Mouse (Mus musculus) C2C12 (cell line): ENCODE data around the gene Cpne6. TPM values are rescaled to one million over a fixed set of nuclear protein-coding genes. Genes with fewer than 3 reads are reported as not detected.

ENCODE experiments used
- H3K27me3 ChIP-seq: one replicate; pipeline ENCODE4 v1.6.1; 2011; ENCODE audit not compliant: control insufficient read depth, insufficient read depth, insufficient read length
- H3K36me3 ChIP-seq: one replicate; pipeline ENCODE4 v1.6.1; 2011; ENCODE audit not compliant: control insufficient read depth, insufficient read depth
- H3K4me3 ChIP-seq: one replicate; pipeline ENCODE4 v1.5.1; 2011; ENCODE audit warnings: mild to moderate bottlenecking, control low read depth; ENCODE audit not compliant: poor library complexity, insufficient read depth, severe bottlenecking
- H3K79me2 ChIP-seq: one replicate; pipeline ENCODE4 v1.6.1; 2011; ENCODE audit not compliant: control insufficient read depth, insufficient read depth
- H3K79me3 ChIP-seq: one replicate; pipeline ENCODE4 v1.6.1; 2011; ENCODE audit warnings: low read depth, control low read depth
- H3ac ChIP-seq: one replicate; pipeline ENCODE3; 2011; ENCODE audit warnings: low read depth; ENCODE audit not compliant: control insufficient read depth, insufficient read length
- CEBPB ChIP-seq: IDR thresholded peaks from one replicate; pipeline ENCODE4 v1.6.1; 2011; ENCODE audit warnings: low read depth, mild to moderate bottlenecking, control low read depth, moderate library complexity
- CTCF ChIP-seq: IDR thresholded peaks from one replicate; pipeline ENCODE4 v1.5.1; 2011; ENCODE audit not compliant: control insufficient read depth, insufficient read depth, insufficient read length
- FOSL1 ChIP-seq: IDR thresholded peaks from one replicate; pipeline ENCODE4 v1.8.0; 2011; ENCODE audit warnings: mild to moderate bottlenecking, low read length; ENCODE audit not compliant: poor library complexity, insufficient read depth, severe bottlenecking
- MAX ChIP-seq: IDR thresholded peaks from one replicate; pipeline ENCODE4 v1.6.1; 2011; ENCODE audit warnings: mild to moderate bottlenecking, control low read depth
- MYOD1 ChIP-seq: IDR thresholded peaks from one replicate; pipeline ENCODE4 v1.6.1; 2011; ENCODE audit warnings: low read depth; ENCODE audit not compliant: control insufficient read depth, insufficient read length
- MYOG ChIP-seq: IDR thresholded peaks from one replicate; pipeline ENCODE4 v1.6.1; 2011; ENCODE audit not compliant: control insufficient read depth, insufficient read length; ENCODE audit errors: extremely low read depth
- USF1 ChIP-seq: IDR thresholded peaks from one replicate; pipeline ENCODE4 v1.6.1; 2011; ENCODE audit warnings: low read depth, mild to moderate bottlenecking, control low read depth, moderate library complexity
- polyA plus RNA-seq: library from polyadenylated mRNA; unstranded; fragments of >200 nt; fragmentation: generic; extraction: Trizol; gene quantifications from one replicate; pipeline ENCODE4 v1.2.1, GENCODE M21; 2012; ENCODE audit warnings: missing spikeins

Cpne6 gene
- polyA plus RNA-seq, 1 experiment = not detected

DNA sequence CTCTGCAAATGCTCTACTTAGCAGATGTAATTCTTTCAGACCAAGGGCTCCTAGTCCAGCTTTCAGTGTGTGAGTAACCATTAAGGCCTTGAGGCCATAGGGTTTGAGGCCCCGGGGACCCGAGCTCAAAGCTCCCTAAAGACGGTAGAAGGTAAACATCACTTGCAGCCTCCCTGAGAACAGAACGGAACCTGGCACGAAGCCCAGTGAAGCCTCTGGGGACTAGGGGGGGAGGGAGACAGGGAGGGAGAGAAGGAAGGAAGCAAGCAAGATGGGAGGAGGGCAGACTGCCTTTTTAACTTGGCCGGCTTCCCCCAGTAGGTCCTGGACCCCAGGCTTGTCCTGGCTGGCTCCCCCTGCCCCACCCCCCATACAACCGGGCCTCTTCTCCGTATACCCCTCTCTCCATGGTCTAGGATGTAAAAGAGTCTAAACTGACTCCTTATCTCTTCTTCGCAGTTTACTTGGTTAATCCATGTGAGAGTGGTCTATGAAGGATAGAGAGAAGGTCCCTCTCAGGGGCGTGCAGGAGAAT, 30.6 kb downstream of the Cpne6 start:
- no peaks in the 10 kb centered on the region for H3K27me3 ChIP-seq
- no peak for TF ChIP-seq USF1
- TF ChIP-seq MYOG = no peak
- TF ChIP-seq MAX = no peak
- TF ChIP-seq CEBPB = no peak
- TF ChIP-seq CTCF = no peak
- TF ChIP-seq FOSL1 = no peak
- no peak for TF ChIP-seq MYOD1
- peaks cover 20% of the 10 kb centered on the region for H3K79me2 ChIP-seq

DNA sequence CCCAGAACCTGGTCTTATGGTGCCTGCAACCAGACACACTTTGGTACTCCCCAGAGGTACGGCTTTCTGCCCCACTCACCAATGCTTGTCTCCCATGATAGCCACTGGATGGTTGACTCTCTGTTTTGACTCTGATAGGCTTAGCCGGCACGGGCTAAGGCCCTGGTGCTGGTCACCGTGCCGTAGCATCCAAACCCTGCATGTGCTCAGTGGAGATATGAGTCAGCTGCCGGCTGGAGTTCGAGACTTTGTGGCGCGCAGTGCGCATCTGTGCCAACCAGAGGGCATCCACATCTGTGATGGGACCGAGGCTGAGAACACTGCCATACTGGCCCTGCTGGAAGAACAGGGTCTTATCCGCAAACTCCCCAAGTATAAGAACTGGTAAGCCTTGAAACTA, 32.0 kb downstream of the Cpne6 start:
- H3ac ChIP-seq = no peak overlapping the region
- H3K4me3 ChIP-seq = no peak overlapping the region
- no peak for TF ChIP-seq CEBPB
- H3K27me3 ChIP-seq = no peaks in the 10 kb centered on the region
- peaks cover 20% of the 10 kb centered on the region for H3K79me2 ChIP-seq
- H3K79me3 ChIP-seq = no peaks in the 10 kb centered on the region
- peaks cover 34% of the 10 kb centered on the region for H3K36me3 ChIP-seq

More for the DNA sequence above, 30.6 kb downstream of the Cpne6 start:
- no peaks in the 10 kb centered on the region for H3K79me3 ChIP-seq
- H3K4me3 ChIP-seq = peak overlapping the region; percentile 50
- peaks cover 27% of the 10 kb centered on the region for H3K36me3 ChIP-seq
- peak overlapping the region; percentile 81 for H3ac ChIP-seq

- no peak for TF ChIP-seq MAX
- no peak for TF ChIP-seq FOSL1
- TF ChIP-seq CEBPB = no peak
- TF ChIP-seq CTCF = no peak
- no peak for TF ChIP-seq MYOG
- TF ChIP-seq MYOD1 = no peak
- no peak for TF ChIP-seq USF1
- Histone ChIP-seq H3ac (no peak overlapping the region), H3K79me2 (peaks cover 20% of the 10 kb centered on the region), H3K4me3 (no peak overlapping the region), H3K27me3 (no peaks in the 10 kb centered on the region), H3K36me3 (peaks cover 53% of the 10 kb centered on the region), H3K79me3 (no peaks in the 10 kb centered on the region)
Observed at GRCm38 (mm10) chr14:55544334-55544733, 34.1 kb downstream of the Cpne6 start.

DNA sequence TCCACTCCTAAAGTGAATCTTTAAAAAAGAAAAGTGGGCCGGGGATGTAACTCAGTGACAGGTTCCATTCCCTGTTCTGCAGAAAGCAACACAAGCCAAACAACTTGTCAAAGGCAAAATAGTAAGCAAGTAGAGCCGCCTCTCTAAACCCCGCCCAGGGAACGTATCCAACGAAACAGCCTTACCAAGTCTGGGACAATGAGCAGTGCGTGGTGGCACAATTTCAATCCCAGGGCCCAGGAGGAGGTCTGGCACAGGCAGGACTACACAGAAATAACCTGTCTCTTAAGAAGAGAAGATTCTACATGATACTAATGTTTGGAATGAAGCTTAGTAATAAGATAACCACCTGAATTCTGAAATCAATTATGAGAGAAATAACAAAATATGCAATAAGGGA, 39.9 kb downstream of the Cpne6 start:
- peaks cover 44% of the 10 kb centered on the region for H3K36me3 ChIP-seq
- no peak for TF ChIP-seq CTCF
- no peak for TF ChIP-seq FOSL1
- no peak for TF ChIP-seq MYOG
- no peak for TF ChIP-seq USF1
- no peak for TF ChIP-seq MAX
- TF ChIP-seq CEBPB = no peak
- no peak for TF ChIP-seq MYOD1

DNA sequence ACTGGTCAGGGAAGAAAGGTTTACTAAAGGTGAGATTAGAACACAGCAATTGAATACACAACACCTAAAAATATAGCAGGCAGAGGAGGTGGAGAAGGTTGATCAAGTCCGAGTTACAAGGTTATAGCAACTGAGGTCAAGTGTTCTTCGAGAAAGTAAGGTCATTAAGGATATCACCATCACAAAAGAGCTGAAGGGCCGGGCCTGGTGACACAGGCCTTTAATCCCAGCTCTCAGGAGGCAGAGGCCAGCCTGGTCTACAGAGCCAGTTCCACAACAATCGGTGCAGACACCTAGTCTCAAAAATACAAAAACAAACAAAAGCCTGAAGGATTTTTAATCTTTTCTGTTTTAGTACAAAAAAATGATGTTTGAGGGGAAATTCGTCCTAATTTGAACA, 41.1 kb downstream of the Cpne6 start:
- no peaks in the 10 kb centered on the region for H3K27me3 ChIP-seq
- peaks cover 34% of the 10 kb centered on the region for H3K36me3 ChIP-seq
- H3K79me3 ChIP-seq = no peaks in the 10 kb centered on the region
- H3K4me3 ChIP-seq = no peak overlapping the region
- no peak for TF ChIP-seq MYOG
- TF ChIP-seq MAX = no peak
- TF ChIP-seq CEBPB = no peak
- H3K79me2 ChIP-seq = no peaks in the 10 kb centered on the region
- H3ac ChIP-seq = no peak overlapping the region

More for the DNA sequence above, 39.9 kb downstream of the Cpne6 start:
- no peaks in the 10 kb centered on the region for H3K79me3 ChIP-seq
- H3K79me2 ChIP-seq = no peaks in the 10 kb centered on the region
- H3ac ChIP-seq = no peak overlapping the region
- H3K4me3 ChIP-seq = no peak overlapping the region
- H3K27me3 ChIP-seq = no peaks in the 10 kb centered on the region

DNA sequence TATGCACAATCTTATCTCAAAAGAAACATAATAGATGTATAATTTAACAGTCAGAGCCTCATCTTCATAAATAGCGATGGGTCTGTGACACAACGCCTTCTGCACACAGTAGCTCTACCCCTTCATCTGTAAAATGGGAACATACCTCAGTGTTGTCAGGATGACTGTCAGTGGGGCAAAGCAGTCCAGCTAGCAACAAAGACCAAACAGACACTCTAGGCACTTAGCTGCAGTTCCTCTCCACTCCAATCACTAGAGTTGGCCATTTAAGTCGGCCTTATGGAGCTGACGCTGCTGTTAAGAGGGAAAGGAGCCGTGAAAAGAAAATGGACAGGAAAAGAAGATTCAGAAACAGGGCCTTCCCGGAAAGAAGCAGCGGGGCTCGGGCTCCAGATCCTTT, 41.5 kb downstream of the Cpne6 start:
- TF ChIP-seq CEBPB (no peak), FOSL1 (no peak), MYOD1 (no peak), USF1 (no peak), MAX (no peak), MYOG (no peak), CTCF (no peak)
- Histone ChIP-seq H3K36me3 (peaks cover 34% of the 10 kb centered on the region), H3K79me3 (no peaks in the 10 kb centered on the region)

More for the DNA sequence above, 41.5 kb downstream of the Cpne6 start:
- Histone ChIP-seq H3ac (no peak overlapping the region), H3K4me3 (no peak overlapping the region), H3K79me2 (no peaks in the 10 kb centered on the region), H3K27me3 (no peaks in the 10 kb centered on the region)
